Mouse (Mus musculus) monocyte, adult 2 months (primary cell): ENCODE data around the gene Pld1.

Experiments used
- DNase-seq, 2 experiments: peaks; one replicate each; pipeline ENCODE4 v3.0.0; 2022; ENCODE audit warnings: low spot score in 2 of 2, low read depth in 1 of 2

Gene Pld1

GRCm38 (mm10) chr3:28041236-28041635 lies 102.7 kb downstream of the Pld1 start:
- DNase-seq = no peak

- no peak for DNase-seq
Measured at GRCm38 (mm10) chr3:28042366-28042765, 103.9 kb downstream of the Pld1 start.

- no peak for DNase-seq
Measured at GRCm38 (mm10) chr3:28047599-28047998, 109.1 kb downstream of the Pld1 start.

- no peak for DNase-seq
Measured at GRCm38 (mm10) chr3:28049526-28049925, 111.0 kb downstream of the Pld1 start.

- DNase-seq = no peak
Measured at GRCm38 (mm10) chr3:28053076-28053475, 114.6 kb downstream of the Pld1 start.

- no peak for DNase-seq
Measured at GRCm38 (mm10) chr3:28060713-28061112, 122.2 kb downstream of the Pld1 start.

- DNase-seq = no peak
Measured at GRCm38 (mm10) chr3:28061155-28061554, 122.7 kb downstream of the Pld1 start.

GRCm38 (mm10) chr3:28079211-28079610 lies 140.7 kb downstream of the Pld1 start:
- DNase-seq = no peak

GRCm38 (mm10) chr3:28080116-28080515 lies 141.6 kb downstream of the Pld1 start:
- DNase-seq = no peak

- DNase-seq = no peak
Measured at GRCm38 (mm10) chr3:28081012-28081411, 142.5 kb downstream of the Pld1 start.

- DNase-seq = no peak
Measured at GRCm38 (mm10) chr3:28083218-28083617, 144.7 kb downstream of the Pld1 start.

- DNase-seq = no peak
Measured at GRCm38 (mm10) chr3:28084281-28084680, 145.8 kb downstream of the Pld1 start.

GRCm38 (mm10) chr3:28091296-28091695 lies 152.8 kb downstream of the Pld1 start:
- DNase-seq = no peak

- DNase-seq = no peak
Measured at GRCm38 (mm10) chr3:28091741-28092140, 153.2 kb downstream of the Pld1 start.

GRCm38 (mm10) chr3:28093684-28094302 lies 155.3 kb downstream of the Pld1 start:
- no peak for DNase-seq

- no peak for DNase-seq
Measured at GRCm38 (mm10) chr3:28095451-28095850, 157.0 kb downstream of the Pld1 start.

- DNase-seq = peak in 1 of 2 experiments; percentile 14
Measured at GRCm38 (mm10) chr3:28099175-28099574, 160.7 kb downstream of the Pld1 start.

- no peak for DNase-seq
Measured at GRCm38 (mm10) chr3:28104992-28105391, 166.5 kb downstream of the Pld1 start.

GRCm38 (mm10) chr3:28107446-28108004 lies 169.0 kb downstream of the Pld1 start:
- no peak for DNase-seq

- no peak for DNase-seq
Measured at GRCm38 (mm10) chr3:28111516-28111915, 173.0 kb downstream of the Pld1 start.

- no peak for DNase-seq
Measured at GRCm38 (mm10) chr3:28113881-28114280, 175.4 kb downstream of the Pld1 start.

- DNase-seq = no peak
Measured at GRCm38 (mm10) chr3:28141716-28142115, 203.2 kb downstream of the Pld1 start.

- DNase-seq = no peak
Measured at GRCm38 (mm10) chr3:28142121-28142520, 203.6 kb downstream of the Pld1 start.
